Mouse (Mus musculus): Measurements from ENCODE around the gene Map10.

- TF ChIP-seq CTCF (IDR thresholded peaks at IDR 0.05) = no peak
- no peak for TF ChIP-seq EP300 (IDR thresholded peaks at IDR 0.05; ENCODE audit: insufficient read depth, low read depth, low read length)
- no peak for TF ChIP-seq POLR2A (IDR thresholded peaks at IDR 0.05; ENCODE audit: insufficient read depth, low read depth, low read length)
Observed at GRCm38 (mm10) chr8:125658926-125659325, 10.7 kb upstream of the Map10 start.
